Mouse (Mus musculus): Measurements from ENCODE around the gene Cbfa2t3. TPM values are rescaled to one million over a fixed set of nuclear protein-coding genes. Genes with fewer than 3 reads are reported as not detected.
A peak's percentile ranks its signal among the peaks of the same experiment; 100 is the strongest.

Gene Cbfa2t3
- polyA plus RNA-seq, 1 experiment from 2014 or later = 5.9 TPM

- no peak overlapping the region for H3K4me2 ChIP-seq (replicated peaks; ENCODE audit: low read depth)
- no peaks in the 10 kb centered on the region for H3K4me1 ChIP-seq (replicated peaks; ENCODE audit: control insufficient read depth, insufficient read depth, low read length)
- H3K9me3 ChIP-seq (ENCODE audit: control insufficient read depth) = no peaks in the 10 kb centered on the region
- WGBS = 25% methylated on average over 7 of the region's 7 CpGs
- no peak overlapping the region for H3K4me3 ChIP-seq (ENCODE audit: low read depth, low read length)
- no peak for ATAC-seq
- peaks cover 24% of the 10 kb centered on the region for H3K27me3 ChIP-seq (replicated peaks; ENCODE audit: control insufficient read depth, insufficient read depth, low read length)
- H3K9ac ChIP-seq (ENCODE audit: low read depth, low read length) = no peak overlapping the region
- peak; percentile 31 for TF ChIP-seq CTCF (IDR thresholded peaks at IDR 0.05; ENCODE audit: low read depth)
- H3K27ac ChIP-seq (ENCODE audit: low read depth, low read length) = no peak overlapping the region
- no peaks in the 10 kb centered on the region for H3K36me3 ChIP-seq (ENCODE audit: control insufficient read depth, insufficient read depth)
These were observed 20.7 kb upstream of the Cbfa2t3 start for GRCm38 (mm10) chr8:122719500-122720065.

DNA sequence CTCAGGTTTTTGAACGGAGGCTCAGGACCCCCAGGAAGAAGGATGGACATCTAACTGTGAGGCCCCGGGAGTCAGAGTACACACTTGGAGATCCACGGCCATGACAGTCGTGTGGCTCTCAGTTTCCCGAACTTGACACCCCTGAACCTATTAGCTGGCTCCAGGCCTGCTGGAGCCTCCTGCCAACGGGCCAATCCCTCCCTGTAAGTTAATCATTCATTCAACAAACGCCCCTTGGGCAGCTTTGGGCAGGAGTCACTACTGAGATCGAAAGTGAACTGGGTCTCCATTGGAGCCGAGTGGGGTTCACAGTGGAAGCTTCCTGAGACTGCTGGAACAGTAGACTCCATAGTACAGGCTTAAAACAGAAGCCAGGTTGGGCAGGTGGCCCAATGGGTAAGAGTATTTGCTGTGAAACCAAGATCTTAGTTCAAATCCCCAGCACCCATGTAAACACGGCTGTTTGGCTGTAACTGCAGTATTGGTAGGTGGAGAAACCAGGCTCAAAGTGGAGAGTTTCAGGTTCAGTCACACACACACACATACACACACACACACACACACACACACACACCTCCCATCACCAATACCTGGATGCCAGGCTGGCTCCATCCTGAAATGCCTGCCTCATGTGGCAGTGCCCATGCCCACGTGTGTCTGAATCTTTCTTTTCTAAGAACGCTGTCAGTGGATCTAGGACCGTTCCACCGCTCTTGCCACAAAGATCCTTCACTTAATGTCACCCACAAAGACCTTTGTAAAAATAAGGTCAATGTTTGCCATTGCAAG is 20.0 kb upstream of the Cbfa2t3 start:
- Histone ChIP-seq H3K4me2 (replicated peaks; ENCODE audit: low read depth) (0 out of 2 replicates have a peak overlapping the region, but pooled peaks have one; percentile 13), H3K27me3 (replicated peaks; ENCODE audit: control insufficient read depth, insufficient read depth, low read length) (peaks cover 24% of the 10 kb centered on the region), H3K4me3 (ENCODE audit: low read depth, low read length) (no peak overlapping the region), H3K9ac (ENCODE audit: low read depth, low read length) (no peak overlapping the region), H3K4me1 (replicated peaks; ENCODE audit: control insufficient read depth, insufficient read depth, low read length) (no peaks in the 10 kb centered on the region), H3K9me3 (ENCODE audit: control insufficient read depth) (no peaks in the 10 kb centered on the region), H3K27ac (ENCODE audit: low read depth, low read length) (no peak overlapping the region), H3K36me3 (ENCODE audit: control insufficient read depth, insufficient read depth) (no peaks in the 10 kb centered on the region)
- 55% methylated on average over 14 of the region's 14 CpGs for WGBS
- no peak for TF ChIP-seq CTCF (IDR thresholded peaks at IDR 0.05; ENCODE audit: low read depth)
- ATAC-seq = no peak

DNA sequence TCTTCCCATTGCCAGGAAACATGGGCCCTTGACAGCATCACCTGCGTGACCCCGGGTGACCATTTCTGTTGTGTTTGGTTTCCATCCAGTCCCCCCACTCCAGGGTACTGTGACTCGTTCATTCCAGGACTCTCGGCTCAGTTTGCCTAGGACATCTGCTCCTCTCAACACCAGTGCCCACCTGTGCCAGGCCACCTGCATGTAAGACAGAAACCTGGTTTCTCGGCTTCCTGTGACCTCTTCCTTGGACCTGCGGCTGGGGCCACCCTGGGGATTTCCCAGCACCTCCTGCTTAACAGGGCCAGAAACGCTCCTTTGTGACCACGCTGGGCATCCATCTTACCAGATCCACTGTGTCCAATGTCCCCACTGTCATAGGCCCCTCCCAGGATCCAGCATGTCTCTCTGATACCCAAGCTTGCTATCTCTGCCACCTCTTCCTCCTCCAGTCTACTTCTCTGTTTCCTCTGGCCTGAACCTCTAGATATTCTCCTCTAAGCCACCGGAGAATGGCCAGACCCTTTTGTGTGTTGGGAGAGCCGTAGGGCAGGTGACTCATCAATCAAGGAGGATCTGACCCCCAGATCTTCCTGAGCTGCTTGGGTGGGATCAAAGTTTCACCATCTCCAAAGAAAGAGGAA is 19.1 kb upstream of the Cbfa2t3 start:
- Histone ChIP-seq H3K4me1 (replicated peaks; ENCODE audit: control insufficient read depth, insufficient read depth, low read length) (no peaks in the 10 kb centered on the region), H3K27ac (ENCODE audit: low read depth, low read length) (no peak overlapping the region), H3K27me3 (replicated peaks; ENCODE audit: control insufficient read depth, insufficient read depth, low read length) (peaks cover 24% of the 10 kb centered on the region), H3K9ac (ENCODE audit: low read depth, low read length) (no peak overlapping the region), H3K4me3 (ENCODE audit: low read depth, low read length) (no peak overlapping the region), H3K4me2 (replicated peaks; ENCODE audit: low read depth) (no peak overlapping the region), H3K36me3 (ENCODE audit: control insufficient read depth, insufficient read depth) (no peaks in the 10 kb centered on the region), H3K9me3 (ENCODE audit: control insufficient read depth) (no peaks in the 10 kb centered on the region)
- no peak for ATAC-seq
- TF ChIP-seq CTCF (IDR thresholded peaks at IDR 0.05; ENCODE audit: low read depth) = no peak
- 85% methylated on average over 10 of the region's 10 CpGs for WGBS

GRCm38 (mm10) chr8:122716566-122716965 is 17.7 kb upstream of the Cbfa2t3 start:
- Histone ChIP-seq H3K27ac (ENCODE audit: low read depth, low read length) (no peak overlapping the region), H3K4me2 (replicated peaks; ENCODE audit: low read depth) (no peak overlapping the region), H3K27me3 (replicated peaks; ENCODE audit: control insufficient read depth, insufficient read depth, low read length) (peaks cover 23% of the 10 kb centered on the region), H3K4me1 (replicated peaks; ENCODE audit: control insufficient read depth, insufficient read depth, low read length) (no peaks in the 10 kb centered on the region), H3K9ac (ENCODE audit: low read depth, low read length) (no peak overlapping the region), H3K4me3 (ENCODE audit: low read depth, low read length) (no peak overlapping the region), H3K9me3 (ENCODE audit: control insufficient read depth) (no peaks in the 10 kb centered on the region), H3K36me3 (ENCODE audit: control insufficient read depth, insufficient read depth) (no peaks in the 10 kb centered on the region)
- WGBS = 78% methylated on average over 8 of the region's 8 CpGs
- no peak for ATAC-seq
- no peak for TF ChIP-seq CTCF (IDR thresholded peaks at IDR 0.05; ENCODE audit: low read depth)

GRCm38 (mm10) chr8:122713157-122713518 is 14.2 kb upstream of the Cbfa2t3 start:
- WGBS = 87% methylated on average over 5 of the region's 5 CpGs
- no peaks in the 10 kb centered on the region for H3K9me3 ChIP-seq (ENCODE audit: control insufficient read depth)
- H3K27me3 ChIP-seq (replicated peaks; ENCODE audit: control insufficient read depth, insufficient read depth, low read length) = no peaks in the 10 kb centered on the region
- H3K4me1 ChIP-seq (replicated peaks; ENCODE audit: control insufficient read depth, insufficient read depth, low read length) = no peaks in the 10 kb centered on the region
- TF ChIP-seq CTCF (IDR thresholded peaks at IDR 0.05; ENCODE audit: low read depth) = no peak
- no peak overlapping the region for H3K9ac ChIP-seq (ENCODE audit: low read depth, low read length)
- no peak overlapping the region for H3K4me3 ChIP-seq (ENCODE audit: low read depth, low read length)
- H3K36me3 ChIP-seq (ENCODE audit: control insufficient read depth, insufficient read depth) = no peaks in the 10 kb centered on the region
- no peak overlapping the region for H3K27ac ChIP-seq (ENCODE audit: low read depth, low read length)
- H3K4me2 ChIP-seq (replicated peaks; ENCODE audit: low read depth) = no peak overlapping the region
- no peak for ATAC-seq

- Histone ChIP-seq H3K27me3 (replicated peaks; ENCODE audit: control insufficient read depth, insufficient read depth, low read length) (no peaks in the 10 kb centered on the region), H3K36me3 (ENCODE audit: control insufficient read depth, insufficient read depth) (no peaks in the 10 kb centered on the region), H3K4me2 (replicated peaks; ENCODE audit: low read depth) (no peak overlapping the region), H3K9me3 (ENCODE audit: control insufficient read depth) (no peaks in the 10 kb centered on the region), H3K4me3 (ENCODE audit: low read depth, low read length) (no peak overlapping the region), H3K9ac (ENCODE audit: low read depth, low read length) (no peak overlapping the region), H3K4me1 (replicated peaks; ENCODE audit: control insufficient read depth, insufficient read depth, low read length) (no peaks in the 10 kb centered on the region), H3K27ac (ENCODE audit: low read depth, low read length) (no peak overlapping the region)
- TF ChIP-seq CTCF (IDR thresholded peaks at IDR 0.05; ENCODE audit: low read depth) = no peak
- no peak for ATAC-seq
- 77% methylated on average over 12 of the region's 12 CpGs for WGBS
These were observed 13.7 kb upstream of the Cbfa2t3 start for GRCm38 (mm10) chr8:122712411-122713156.
